ENCODE assay signal across 21 mouse cellular contexts in genomic region chr11:3227113-3227512, GRCm38 (mm10). TPM values are rescaled to one million over a fixed set of nuclear protein-coding genes. Genes with fewer than 3 reads are reported as not detected.
A peak's percentile ranks its signal among the peaks of the same experiment; 100 is the strongest.
DNase-seq lines count a peak whose midpoint lies in the region; ATAC-seq lines count a peak whose summit lies in the region.
"Had no signal": no experiment of that assay in that cellular context is flagged by ENCODE, and none has a peak within 500 bp of the region (broad histone marks: within the 10 kb centered on the region; RNA-seq: fewer than 3 reads in every experiment).

No protein-coding gene starts in this region.

- intact Hi-C loops in left cerebral cortex, postnatal 4 days (cut with DNase I): no loop called here

- ATAC-seq in CD4-positive, CD25-positive, alpha-beta regulatory T cell, adult 4 months: peak; percentile 88
- ATAC-seq: forebrain, embryonic 14.5 days; forebrain, embryonic 16.5 days; Patski had no signal

- DNase-seq in A20 (ENCODE audit: low read depth, low spot score) (peak; percentile 24), MN1 (ENCODE audit: low spot score) (no peak)
- DNase-seq in CD4-positive helper T cell, adult 2 months (ENCODE audit: low read depth, low spot score): peak; percentile 53
- DNase-seq in induced T-regulatory cell, adult 2 months (ENCODE audit: low read depth): peak; percentile 70
- DNase-seq in cerebellum, postnatal 25 days: no peak
- no peak for DNase-seq in adrenal gland, adult 18-20 months (ENCODE audit: low spot score in 2 of 2)
- no peak for DNase-seq in left cerebral cortex, postnatal 4 days
- DNase-seq: adrenal gland, adult 8-10 months; adrenal gland, postnatal 14 days; adrenal gland, postnatal 36 days; B cell, adult 2 months; cerebellum, adult 11-12 months; cerebellum, adult 2 months; cerebellum, adult 9-10 months; cerebellum, postnatal 10 days; cerebellum, postnatal 36 days; embryo, embryonic 11 days had no signal

RNA-seq across cellular contexts. Expression of gene Eif4enif1, which starts 24.9 kb away (rescaled TPM):
- polyA plus RNA-seq in CD4-positive, CD25-positive, alpha-beta regulatory T cell, adult 4 months (2017; shearing (Covaris generic)): 10 to 100 TPM; 54.0 to 72.4 TPM
- 10 to 100 TPM; 46.4 to 58.8 TPM for total RNA-seq in adrenal gland, adult 18-20 months (2021)
- 10 to 100 TPM; 73.6 to 76.8 TPM for total RNA-seq in left cerebral cortex, postnatal 4 days (2021)

RNA-seq across cellular contexts. Expression of gene Sfi1, which starts 33.9 kb away (rescaled TPM):
- 10 to 100 TPM; 31.5 to 46.1 TPM for polyA plus RNA-seq in CD4-positive, CD25-positive, alpha-beta regulatory T cell, adult 4 months (2017; shearing (Covaris generic))
- 10 to 100 TPM; 42.5 to 53.7 TPM for total RNA-seq in adrenal gland, adult 18-20 months (2021)
- 100 to 1,000 TPM in 1 of 2 experiments, 10 to 100 TPM in 1; 76.6 to 108 TPM for total RNA-seq in left cerebral cortex, postnatal 4 days (2021)

RNA-seq across cellular contexts. Expression of gene Drg1, which starts 39.1 kb away (rescaled TPM):
- polyA plus RNA-seq in CD4-positive, CD25-positive, alpha-beta regulatory T cell, adult 4 months (2017; shearing (Covaris generic)): 100 to 1,000 TPM; 175 to 190 TPM
- 10 to 100 TPM; 77.1 to 94.1 TPM for total RNA-seq in adrenal gland, adult 18-20 months (2021)
- 10 to 100 TPM; 86.1 to 96.8 TPM for total RNA-seq in left cerebral cortex, postnatal 4 days (2021)

Comparison
In these comparisons a context has a peak if more than half of its experiments do, and no peak if none do; other contexts are left out.
1. DNase-seq: peak in A20 (single experiment), CD4-positive helper T cell, adult 2 months (single experiment) and induced T-regulatory cell, adult 2 months (single experiment); none in cerebellum, postnatal 25 days (0 of 2), adrenal gland, adult 18-20 months (0 of 2), MN1 (single experiment) and left cerebral cortex, postnatal 4 days (single experiment).